Mouse (Mus musculus) liver, embryonic 14.5 days (tissue): Measurements from ENCODE around the gene Krt35. TPM values are rescaled to one million over a fixed set of nuclear protein-coding genes. Genes with fewer than 3 reads are reported as not detected.

Experiments
- ATAC-seq: fragments of 200-750 bp; cut with Nextera tagmentation; 2 replicates; pipeline ENCODE4 v1.8.0; 2017; ENCODE audit warnings: moderate number of reproducible peaks, mild to moderate bottlenecking, moderate library complexity; ENCODE audit not compliant: insufficient read depth
- DNase-seq, 3 experiments: peaks; one replicate each; pipeline ENCODE4 v3.0.0-alpha.2; 2012 to 2013; ENCODE audit warnings: low read depth in 3 of 3, low spot score in 3 of 3
- H3K27ac ChIP-seq: fragments of 300-500 bp; sonication (generic); 2 replicates; pipeline ENCODE4 v1.5.1; 2014; ENCODE audit warnings: moderate library complexity, mild to moderate bottlenecking, control low read depth, inconsistent platforms
- H3K27me3 ChIP-seq: fragments of 300-500 bp; sonication (generic); 2 replicates; pipeline ENCODE4 v1.6.1; 2014; ENCODE audit warnings: mild to moderate bottlenecking, low read length, moderate library complexity; ENCODE audit not compliant: control insufficient read depth, insufficient read depth
- H3K36me3 ChIP-seq: fragments of 300-500 bp; sonication (generic); replicated peaks from 2 replicates; pipeline ENCODE4 v1.6.1; 2014; ENCODE audit warnings: low read depth; ENCODE audit not compliant: control insufficient read depth, insufficient read depth
- H3K4me1 ChIP-seq, 2 experiments: fragments of 200-500 bp in 1 of 2; fragments of 300-500 bp in 1 of 2; sonication (generic) in 1 of 2; replicated peaks; 2 replicates each; pipeline ENCODE4 v1.6.1; 2012 to 2014; ENCODE audit warnings: antibody characterized with exemption in 1 of 2, inconsistent platforms in 1 of 2, low read length in 1 of 2; ENCODE audit not compliant: control insufficient read depth in 2 of 2, insufficient read depth in 2 of 2
- H3K4me2 ChIP-seq: fragments of 300-500 bp; sonication (generic); 2 replicates; pipeline ENCODE4 v1.6.1; 2014; ENCODE audit warnings: low read depth, mild to moderate bottlenecking, control low read depth, moderate library complexity
- H3K4me3 ChIP-seq, 2 experiments: fragments of 200-500 bp in 1 of 2; fragments of 300-500 bp in 1 of 2; sonication (generic) in 1 of 2; 2 replicates each; pipeline ENCODE4 v1.5.1; 2012 to 2014; ENCODE audit warnings: low read depth in 2 of 2, low read length in 2 of 2, mild to moderate bottlenecking in 2 of 2, control low read depth in 1 of 2, inconsistent platforms in 1 of 2, moderate library complexity in 1 of 2; ENCODE audit not compliant: insufficient read depth in 1 of 2
- H3K9ac ChIP-seq: fragments of 300-500 bp; sonication (generic); replicated peaks from 2 replicates; pipeline ENCODE4 v1.6.1; 2014; ENCODE audit warnings: mild to moderate bottlenecking, control low read depth, moderate library complexity
- H3K9me3 ChIP-seq: fragments of 300-500 bp; sonication (generic); 2 replicates; pipeline ENCODE4 v1.6.1; 2016; ENCODE audit warnings: low read length, mixed read lengths; ENCODE audit not compliant: control insufficient read depth
- CTCF ChIP-seq: IDR thresholded peaks from 2 replicates; pipeline ENCODE4 v1.5.1; 2016; ENCODE audit warnings: antibody characterized with exemption, low read depth, control low read depth
- EP300 ChIP-seq: IDR thresholded peaks from 2 replicates; pipeline ENCODE4 v1.6.1; 2016; ENCODE audit warnings: antibody characterized with exemption, low read depth
- WGBS: fragments of 180-500 bp; shearing (Covaris S2); extraction: QIAGEN DNeasy Blood & Tissue Kit; methylation state at CpG from one replicate; pipeline ENCODE4 v1.1.7; 2014; ENCODE audit not compliant: insufficient replicate concordance; 5-methylcytosine and 5-hydroxymethylcytosine counted together
- polyA plus RNA-seq, 2 experiments: library from polyadenylated mRNA; depleted of rRNA in 1 of 2; stranded (reverse) in 1 of 2; unstranded in 1 of 2; fragments of >200 nt; fragmentation: Nextera tagmentation in 1 of 2; extraction: Ambion mirVana in 1 of 2; gene quantifications; 2 replicates each; pipeline versions ENCODE4 v1.2.1 to v1.2.3; 2012 to 2014

The Krt35 gene
- polyA plus RNA-seq, 2 experiments, result not detected

- Histone ChIP-seq H3K9me3 (no peaks in the 10 kb centered on the region), H3K4me3 (no peak overlapping the region), H3K36me3 (no peaks in the 10 kb centered on the region), H3K4me1 (no peaks in the 10 kb centered on the region), H3K27me3 (no peaks in the 10 kb centered on the region), H3K9ac (no peak overlapping the region), H3K4me2 (no peak overlapping the region), H3K27ac (no peak overlapping the region)
- WGBS, result 54% methylated on average over 4 of the region's 4 CpGs
- ATAC-seq, result no peak
- DNase-seq, result no peak
- TF ChIP-seq EP300 (no peak), CTCF (no peak)
These were observed 4.3 kb upstream of the Krt35 start for GRCm38 (mm10) chr11:100100391-100100790.

GRCm38 (mm10) chr11:100097819-100098218 is 1.8 kb upstream of the Krt35 start:
- DNase-seq (no peak), ATAC-seq (no peak)
- no peaks in the 10 kb centered on the region for H3K27me3 ChIP-seq
- no peak overlapping the region for H3K27ac ChIP-seq
- no peaks in the 10 kb centered on the region for H3K4me1 ChIP-seq
- no peak overlapping the region for H3K9ac ChIP-seq
- no peak overlapping the region for H3K4me3 ChIP-seq
- no peak for TF ChIP-seq EP300
- no peak for TF ChIP-seq CTCF
- no peaks in the 10 kb centered on the region for H3K9me3 ChIP-seq
- WGBS, result 61% methylated on average over 9 of the region's 9 CpGs
- no peaks in the 10 kb centered on the region for H3K36me3 ChIP-seq
- H3K4me2 ChIP-seq, result no peak overlapping the region

GRCm38 (mm10) chr11:100088378-100089025 is 7.5 kb downstream of the Krt35 start:
- H3K4me1 ChIP-seq, result no peaks in the 10 kb centered on the region
- H3K36me3 ChIP-seq, result no peaks in the 10 kb centered on the region
- no peaks in the 10 kb centered on the region for H3K9me3 ChIP-seq
- DNase-seq, result no peak
- no peak overlapping the region for H3K9ac ChIP-seq
- H3K4me3 ChIP-seq, result no peak overlapping the region
- no peak for ATAC-seq
- no peak overlapping the region for H3K4me2 ChIP-seq
- no peaks in the 10 kb centered on the region for H3K27me3 ChIP-seq
- no peak overlapping the region for H3K27ac ChIP-seq
- 38% methylated on average over 7 of the region's 7 CpGs for WGBS
- TF ChIP-seq CTCF (no peak), EP300 (no peak)

DNA sequence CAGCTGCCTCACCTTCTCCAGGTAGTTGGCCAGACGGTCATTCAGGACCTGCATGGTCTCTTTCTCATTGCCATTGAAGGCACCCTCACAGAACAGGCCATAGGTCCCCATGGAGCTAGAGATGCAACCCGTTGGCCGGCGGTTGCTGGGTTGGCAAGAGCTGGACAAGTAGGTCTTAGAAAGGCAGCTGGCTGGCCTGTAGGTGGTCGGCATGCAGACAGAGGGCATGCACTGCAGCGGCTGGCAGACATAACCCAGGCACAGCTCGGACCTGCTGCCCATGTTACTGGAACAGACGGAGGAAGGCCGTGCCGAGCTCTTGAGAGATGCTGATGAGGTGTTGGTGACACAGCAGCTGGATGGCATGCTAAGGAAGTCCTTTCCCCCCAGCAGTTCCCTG is 8.2 kb downstream of the Krt35 start, which contains the start of gene Krt32:
TSS of gene Krt32 (minus strand) at position 366 of the 400 bp plus-strand sequence.
- no peak for ATAC-seq
- Histone ChIP-seq H3K4me3 (no peak within 1 kb of the TSS), H3K9me3 (no peaks in the 10 kb centered on the region), H3K4me1 (no peaks in the 10 kb centered on the region), H3K27me3 (no peaks in the 10 kb centered on the region), H3K4me2 (no peak within 1 kb of the TSS), H3K27ac (no peak within 1 kb of the TSS), H3K9ac (no peak within 1 kb of the TSS), H3K36me3 (no peaks in the 10 kb centered on the region)
- no peak for DNase-seq
- WGBS, result 73% methylated on average over 10 of the region's 10 CpGs
- TF ChIP-seq EP300, result no peak
- no peak for TF ChIP-seq CTCF

GRCm38 (mm10) chr11:100073873-100074272 is 22.2 kb downstream of the Krt35 start:
- no peak overlapping the region for H3K27ac ChIP-seq
- no peaks in the 10 kb centered on the region for H3K9me3 ChIP-seq
- H3K36me3 ChIP-seq, result no peaks in the 10 kb centered on the region
- H3K4me1 ChIP-seq, result no peaks in the 10 kb centered on the region
- DNase-seq, result no peak
- no peak for ATAC-seq
- no peak overlapping the region for H3K9ac ChIP-seq
- 19% methylated on average over 1 of the region's 1 CpGs for WGBS
- TF ChIP-seq CTCF (no peak), EP300 (no peak)
- no peaks in the 10 kb centered on the region for H3K27me3 ChIP-seq
- H3K4me2 ChIP-seq, result no peak overlapping the region
- H3K4me3 ChIP-seq, result no peak overlapping the region
